Mouse (Mus musculus) hindbrain, embryonic 14.5 days (tissue): ENCODE results near the gene Zpbp2. TPM values are rescaled to one million over a fixed set of nuclear protein-coding genes. Genes with fewer than 3 reads are reported as not detected.

Experiments used
- polyA plus RNA-seq: library from polyadenylated mRNA; unstranded; fragments of >200 nt; fragmentation: Nextera tagmentation; extraction: Ambion mirVana; gene quantifications from 2 replicates; pipeline ENCODE4 v1.2.1, GENCODE M21; 2014

The Zpbp2 gene
- polyA plus RNA-seq, 1 experiment from 2014 or later: not detected

Other genes with a start within 250 kb of the Zpbp2 start
- gene Neurod2, start 221.4 kb upstream of the Zpbp2 start, polyA plus RNA-seq: 21.7 and 25.5 TPM in 2 replicates
- 3.0 and 3.3 TPM in 2 replicates for gene Ppp1r1b, start 202.7 kb upstream of the Zpbp2 start, polyA plus RNA-seq
- gene Stard3, start 192.7 kb upstream of the Zpbp2 start, polyA plus RNA-seq: 33.9 and 36.8 TPM in 2 replicates
- not detected in 2 replicates for gene Tcap, start 167.3 kb upstream of the Zpbp2 start, polyA plus RNA-seq
- gene Pnmt, start 164.6 kb upstream of the Zpbp2 start, polyA plus RNA-seq: 3.0 and 3.4 TPM in 2 replicates
- 6.4 and 6.9 TPM in 2 replicates for gene Pgap3, start 150.6 kb upstream of the Zpbp2 start, polyA plus RNA-seq
- gene Erbb2, start 138.6 kb upstream of the Zpbp2 start, polyA plus RNA-seq: 8.9 and 10.2 TPM in 2 replicates
- gene Mien1, start 112.1 kb upstream of the Zpbp2 start, polyA plus RNA-seq: 242 and 256 TPM in 2 replicates
- gene Grb7, start 104.7 kb upstream of the Zpbp2 start, polyA plus RNA-seq: 1.1 and 1.3 TPM in 2 replicates
- gene Ikzf3, start 5.1 kb upstream of the Zpbp2 start, polyA plus RNA-seq: 0.24 and 0.33 TPM in 2 replicates
- 14.9 and 17.3 TPM in 2 replicates for gene Ormdl3, start 36.3 kb downstream of the Zpbp2 start, polyA plus RNA-seq
- gene Lrrc3c, start 47.2 kb downstream of the Zpbp2 start, polyA plus RNA-seq: not detected in 2 replicates
- 0.20 and 0.80 TPM in 2 replicates for gene Gm12355, start 74.6 kb downstream of the Zpbp2 start, polyA plus RNA-seq
- not detected in 2 replicates for gene Gsdma3, start 75.3 kb downstream of the Zpbp2 start, polyA plus RNA-seq
- not detected in 2 replicates for gene Gsdma2, start 95.7 kb downstream of the Zpbp2 start, polyA plus RNA-seq
- gene Gsdma, start 113.3 kb downstream of the Zpbp2 start, polyA plus RNA-seq: not detected in 2 replicates
- 130 and 141 TPM in 2 replicates for gene Psmd3, start 131.5 kb downstream of the Zpbp2 start, polyA plus RNA-seq
- gene Csf3, start 150.2 kb downstream of the Zpbp2 start, polyA plus RNA-seq: not detected in 2 replicates
- gene Med24, start 178.3 kb downstream of the Zpbp2 start, polyA plus RNA-seq: 58.4 and 62.7 TPM in 2 replicates
- gene Thra, start 189.5 kb downstream of the Zpbp2 start, polyA plus RNA-seq: 165 and 181 TPM in 2 replicates
- 3.4 and 4.1 TPM in 2 replicates for gene Nr1d1, start 224.2 kb downstream of the Zpbp2 start, polyA plus RNA-seq
- gene Msl1, start 244.4 kb downstream of the Zpbp2 start, polyA plus RNA-seq: 23.6 and 24.1 TPM in 2 replicates